Mouse (Mus musculus) thymus, adult 18-20 months (tissue): ENCODE data around the gene Ptgfrn.

Experiments used
- DNase-seq, 2 experiments: peaks; one replicate each; pipeline ENCODE4 v3.0.0; 2022; ENCODE audit warnings: mixed read lengths in 2 of 2

The Ptgfrn gene

GRCm38 (mm10) chr3:100998904-100999340 is 111.2 kb downstream of the Ptgfrn start:
- DNase-seq, result peak; percentile 59 to 71

GRCm38 (mm10) chr3:100997785-100998570 is 112.1 kb downstream of the Ptgfrn start:
- DNase-seq, result no peak

GRCm38 (mm10) chr3:100994252-100994651 is 115.8 kb downstream of the Ptgfrn start:
- DNase-seq, result no peak

- peak; percentile 29 to 55 for DNase-seq
Measured at GRCm38 (mm10) chr3:100993718-100994117, 116.4 kb downstream of the Ptgfrn start.

GRCm38 (mm10) chr3:100993158-100993557 is 116.9 kb downstream of the Ptgfrn start:
- DNase-seq, result no peak
